Mouse (Mus musculus) lung, postnatal 4 days (tissue): ENCODE data around the gene Fxyd1.
A peak's percentile ranks its signal among the peaks of the same experiment; 100 is the strongest.

Source experiments
- DNase-seq, 2 experiments: peaks; one replicate each; pipeline ENCODE4 v3.0.0; 2021

The Fxyd1 gene

GRCm38 (mm10) chr7:31077470-31077869 is 20.5 kb upstream of the Fxyd1 start:
- no peak for DNase-seq

- DNase-seq, result peak in 1 of 2 experiments; percentile 52
These were observed 19.5 kb upstream of the Fxyd1 start, which contains the start of gene Fxyd3 for GRCm38 (mm10) chr7:31076492-31076891. Fxyd3 (minus strand) TSS chr7:31076704.

DNA sequence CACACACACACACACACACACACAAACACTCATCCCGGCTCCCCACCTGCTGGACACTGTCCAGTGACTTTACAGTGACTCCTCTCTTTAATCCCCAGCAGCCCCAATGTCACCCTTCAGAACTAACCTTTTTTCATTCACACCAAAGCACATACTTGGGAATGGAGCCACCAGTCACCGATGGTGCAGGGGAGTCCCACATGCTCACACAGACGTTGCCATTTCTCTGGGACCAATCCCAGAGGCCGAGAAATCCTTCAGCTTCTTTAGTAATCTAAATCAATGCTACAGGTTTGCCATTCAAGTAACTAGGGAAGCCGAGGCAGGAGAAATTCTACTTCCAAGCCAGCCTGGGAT is 17.7 kb upstream of the Fxyd1 start:
- DNase-seq, result no peak

DNA sequence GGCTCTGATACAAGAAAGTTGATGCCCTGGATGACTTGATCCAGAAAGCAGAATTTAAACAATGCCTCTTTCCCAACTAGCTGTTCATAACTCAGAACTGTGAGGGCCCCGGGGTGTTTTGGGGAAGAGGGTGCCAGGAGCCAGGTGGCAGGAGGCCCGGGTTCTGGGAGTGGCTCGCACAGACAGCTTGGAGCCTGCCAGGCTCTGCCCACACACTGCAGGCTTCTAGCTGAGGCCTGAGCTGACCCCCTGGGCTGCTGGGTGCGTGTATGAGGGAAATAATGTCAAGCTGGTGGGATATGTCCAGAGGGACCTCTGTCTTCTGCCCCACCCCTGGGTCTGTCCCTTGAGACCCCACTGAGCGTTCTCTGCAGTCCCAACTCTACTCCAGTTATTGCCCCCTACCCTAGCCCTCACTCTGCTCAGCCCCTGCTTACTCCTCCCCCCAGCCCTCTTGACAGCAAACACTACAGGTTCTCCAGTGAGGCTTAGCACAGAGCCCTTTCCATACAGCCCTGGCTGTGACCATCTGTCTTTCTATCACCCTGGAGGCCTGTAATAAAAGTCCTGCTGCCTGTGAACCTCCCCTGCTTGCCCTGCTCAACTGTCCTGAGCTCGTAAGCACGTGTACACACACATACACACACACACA is 17.2 kb upstream of the Fxyd1 start:
- no peak for DNase-seq

GRCm38 (mm10) chr7:31073546-31073945 is 16.5 kb upstream of the Fxyd1 start:
- DNase-seq, result no peak

GRCm38 (mm10) chr7:31072326-31072725 is 15.3 kb upstream of the Fxyd1 start:
- no peak for DNase-seq

- no peak for DNase-seq
These were observed 13.3 kb upstream of the Fxyd1 start for GRCm38 (mm10) chr7:31070324-31070723.

DNA sequence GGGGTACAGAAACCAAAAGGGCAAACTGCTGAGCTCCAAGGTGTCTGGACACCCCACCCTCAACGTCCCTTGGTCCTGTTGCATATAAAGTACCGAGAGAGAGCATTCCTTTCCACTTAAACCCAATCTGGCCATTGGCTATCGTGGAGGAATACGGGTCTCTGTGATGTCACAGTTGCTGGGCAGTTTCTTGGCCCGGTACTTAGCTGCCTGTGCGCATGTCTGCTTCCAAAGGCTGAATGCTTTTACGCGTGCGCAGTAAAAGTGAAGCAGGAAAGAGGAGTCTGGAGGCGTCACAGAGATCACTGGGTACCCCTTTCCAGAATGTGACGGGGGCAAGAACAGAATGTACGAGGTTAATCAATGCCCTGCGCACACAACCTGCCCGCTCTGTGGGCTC is 12.5 kb upstream of the Fxyd1 start:
- DNase-seq, result no peak

DNA sequence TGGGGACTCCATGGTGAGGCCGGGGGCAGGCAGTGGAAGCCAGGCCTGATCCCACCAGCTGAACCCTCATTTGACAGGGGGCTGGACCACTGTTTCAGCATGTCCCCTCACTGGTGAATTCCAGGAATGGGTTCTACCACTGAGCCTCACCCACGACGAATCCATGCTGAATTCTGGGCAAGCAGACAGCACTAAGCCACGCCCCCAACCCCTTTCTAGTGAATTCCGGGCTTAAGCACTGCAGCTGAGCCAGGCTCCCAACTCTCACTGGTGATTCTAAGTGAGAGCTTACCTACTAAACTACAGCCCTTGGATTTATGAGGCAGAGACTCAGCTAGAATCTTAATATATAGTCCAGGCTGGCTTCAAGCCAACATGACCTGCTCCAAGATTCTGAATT is 10.8 kb upstream of the Fxyd1 start:
- DNase-seq, result no peak

- no peak for DNase-seq
These were observed 6.1 kb upstream of the Fxyd1 start for GRCm38 (mm10) chr7:31063074-31063560.

GRCm38 (mm10) chr7:31060621-31061010 is 3.6 kb upstream of the Fxyd1 start:
- no peak for DNase-seq

- no peak for DNase-seq
These were observed 3.1 kb upstream of the Fxyd1 start for GRCm38 (mm10) chr7:31059919-31060620.

DNA sequence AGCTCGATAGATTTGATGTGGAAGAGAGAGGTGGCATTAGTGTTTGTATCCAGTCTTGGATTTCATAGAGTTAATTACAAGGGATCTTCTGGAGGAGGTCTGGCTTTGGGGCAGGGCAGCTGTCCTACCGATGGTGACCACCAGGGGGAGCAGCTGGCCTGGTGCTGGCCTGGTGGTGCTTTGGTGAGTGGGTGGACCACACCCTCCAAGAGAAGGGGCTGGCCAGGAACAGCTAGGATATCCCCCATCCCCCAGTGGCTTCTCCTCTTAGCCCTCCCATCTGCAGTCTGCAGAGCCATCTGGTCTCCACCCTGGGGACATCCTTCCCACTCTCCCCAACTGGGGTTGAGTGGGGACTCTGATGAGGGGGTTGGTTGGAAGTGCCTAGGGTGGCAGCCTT is 2.1 kb upstream of the Fxyd1 start, which contains the start of gene Lgi4:
Gene Lgi4, plus strand, starts transcription at position 235 of the 400 bp plus-strand sequence.
- DNase-seq, result peak; percentile 88 to 91

DNA sequence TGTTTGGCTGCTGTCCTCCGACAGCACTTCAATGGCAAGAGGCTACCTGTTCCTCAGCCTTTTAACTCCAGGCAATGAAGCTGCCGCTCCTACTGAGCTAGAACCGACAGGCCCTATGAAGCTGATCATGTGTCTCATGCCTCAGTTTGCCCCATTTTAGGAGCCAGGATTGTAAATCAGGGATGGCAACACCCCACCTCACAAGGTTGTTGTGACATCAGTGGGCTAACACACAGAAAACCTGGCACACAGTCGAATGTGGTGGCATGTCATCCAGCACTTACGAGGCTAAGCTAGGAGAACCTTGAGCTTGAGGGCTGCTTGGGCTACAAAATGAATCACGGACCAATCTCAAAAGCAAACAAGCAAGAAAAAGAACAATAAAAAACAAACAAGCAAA is 1.2 kb upstream of the Fxyd1 start:
- DNase-seq, result no peak

GRCm38 (mm10) chr7:31057730-31058129 is 731 bp upstream of the Fxyd1 start:
- DNase-seq, result no peak

DNA sequence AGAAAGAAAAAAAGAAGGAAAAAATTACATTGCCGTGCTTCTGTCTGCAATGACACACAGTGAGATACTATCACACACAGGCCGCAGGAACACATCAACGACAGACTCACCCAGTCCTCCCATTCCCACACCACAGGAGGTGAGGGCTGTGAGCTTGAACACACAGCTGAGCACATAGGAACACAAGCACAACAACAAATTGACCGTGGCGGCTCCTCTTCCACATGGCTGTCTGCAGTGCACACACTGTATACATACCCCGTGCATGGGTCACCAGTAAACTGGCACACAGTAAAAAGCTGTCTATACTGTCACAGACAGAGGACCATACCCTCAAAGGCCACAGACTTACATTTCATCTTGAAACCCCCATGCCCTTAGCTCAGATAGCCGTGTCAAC is 551 bp downstream of the Fxyd1 start:
- no peak for DNase-seq

DNA sequence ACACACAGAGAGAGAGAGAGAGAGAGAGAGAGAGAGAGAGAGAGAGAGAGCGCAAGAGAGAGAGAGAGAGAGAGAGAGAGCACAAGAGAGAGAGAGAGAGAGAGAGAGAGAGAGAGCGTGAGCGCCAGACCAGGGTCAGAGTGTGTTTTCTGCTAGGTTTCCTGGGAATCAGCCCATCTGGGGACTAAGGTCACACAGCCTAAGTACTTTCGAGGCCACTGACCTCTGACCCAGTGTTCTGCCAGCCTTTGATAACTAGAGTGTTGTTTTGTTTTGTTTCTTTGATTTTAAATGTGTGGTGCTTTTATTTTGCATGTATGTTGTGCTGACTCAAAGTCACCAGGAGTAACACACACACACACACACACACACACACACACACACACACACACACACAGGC is 1.1 kb downstream of the Fxyd1 start:
- DNase-seq, result no peak

GRCm38 (mm10) chr7:31055354-31055824 is 1.6 kb downstream of the Fxyd1 start:
- DNase-seq, result peak; percentile 81 to 94

DNA sequence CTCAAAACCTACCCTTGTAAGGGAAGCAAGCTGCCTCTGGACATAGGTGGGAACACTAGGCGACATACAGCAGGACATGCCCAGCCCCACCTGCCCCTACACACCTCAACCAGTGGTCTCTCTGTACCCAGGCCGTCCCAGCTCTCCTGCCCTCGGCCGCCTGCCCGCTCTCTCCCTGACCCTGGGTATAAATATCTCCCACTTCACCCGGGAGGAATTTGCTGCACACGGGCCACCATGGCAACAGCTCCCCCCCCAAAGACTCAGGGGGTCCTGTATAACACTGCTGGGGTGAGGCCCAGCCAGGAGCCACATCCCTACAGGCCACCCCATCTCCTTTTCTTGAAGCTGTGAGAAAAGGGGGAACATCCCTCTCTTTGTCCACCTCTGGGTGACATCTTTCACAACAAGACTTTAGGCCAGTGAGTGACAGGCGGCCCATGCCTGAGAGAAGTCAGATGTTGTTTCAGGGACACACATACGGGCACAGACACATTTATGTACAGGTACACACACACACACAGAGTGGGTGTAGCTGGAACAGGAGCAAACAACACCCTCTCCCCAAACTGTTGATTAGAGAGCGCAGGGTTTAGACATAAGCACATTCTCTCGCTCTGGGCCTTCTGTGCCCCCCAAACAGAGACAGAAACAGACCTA is 2.2 kb downstream of the Fxyd1 start:
- DNase-seq, result peak in 1 of 2 experiments; percentile 44

GRCm38 (mm10) chr7:31053882-31054447 is 3.0 kb downstream of the Fxyd1 start:
- DNase-seq, result no peak

- peak; percentile 51 to 64 for DNase-seq
These were observed 4.2 kb downstream of the Fxyd1 start for GRCm38 (mm10) chr7:31052636-31053434.

- no peak for DNase-seq
These were observed 4.8 kb downstream of the Fxyd1 start for GRCm38 (mm10) chr7:31052251-31052635.
